Mouse (Mus musculus) forebrain, embryonic 15.5 days (tissue): ENCODE measurements around the gene Rbm38. TPM values are rescaled to one million over a fixed set of nuclear protein-coding genes. Genes with fewer than 3 reads are reported as not detected.

Experiments used
- ATAC-seq: fragments of 200-750 bp; cut with Nextera tagmentation; replicated peaks from 2 replicates; pipeline ENCODE4 v1.8.0; 2017; ENCODE audit warnings: mild to moderate bottlenecking, moderate TSS enrichment, moderate library complexity
- H3K27ac ChIP-seq: fragments of 300-500 bp; sonication (generic); replicated peaks from 2 replicates; pipeline ENCODE4 v1.5.1; 2015; ENCODE audit warnings: mild to moderate bottlenecking, inconsistent platforms
- H3K27me3 ChIP-seq: fragments of 300-500 bp; sonication (generic); 2 replicates; pipeline ENCODE4 v1.6.1; 2015; ENCODE audit warnings: inconsistent platforms
- H3K36me3 ChIP-seq: fragments of 300-500 bp; sonication (generic); 2 replicates; pipeline ENCODE4 v1.6.1; 2015; ENCODE audit warnings: mild to moderate bottlenecking, inconsistent platforms
- H3K4me1 ChIP-seq: fragments of 300-500 bp; sonication (generic); 2 replicates; pipeline ENCODE4 v1.6.1; 2015; ENCODE audit warnings: inconsistent platforms
- H3K4me2 ChIP-seq: fragments of 300-500 bp; sonication (generic); replicated peaks from 2 replicates; pipeline ENCODE4 v1.6.1; 2015; ENCODE audit warnings: mild to moderate bottlenecking, inconsistent platforms
- H3K4me3 ChIP-seq: fragments of 300-500 bp; sonication (generic); 2 replicates; pipeline ENCODE4 v1.5.1; 2015; ENCODE audit warnings: mild to moderate bottlenecking, inconsistent platforms
- H3K9ac ChIP-seq: fragments of 300-500 bp; sonication (generic); replicated peaks from 2 replicates; pipeline ENCODE4 v1.6.1; 2015; ENCODE audit warnings: mild to moderate bottlenecking, inconsistent platforms
- H3K9me3 ChIP-seq: fragments of 300-500 bp; sonication (generic); 2 replicates; pipeline ENCODE4 v1.6.1; 2016; ENCODE audit warnings: inconsistent platforms
- WGBS: fragments of 180-500 bp; shearing (Covaris S2); methylation state at CpG from one replicate; pipeline ENCODE4 v1.1.7; 2015; ENCODE audit warnings: mixed read lengths; 5-methylcytosine and 5-hydroxymethylcytosine counted together
- polyA plus RNA-seq: library from polyadenylated mRNA; unstranded; fragments of >200 nt; fragmentation: Nextera tagmentation; extraction: Ambion mirVana; gene quantifications from 2 replicates; pipeline ENCODE4 v1.2.1, GENCODE M21; 2015

Rbm38 gene
- polyA plus RNA-seq, 1 experiment from 2014 or later = 24.0 TPM

DNA sequence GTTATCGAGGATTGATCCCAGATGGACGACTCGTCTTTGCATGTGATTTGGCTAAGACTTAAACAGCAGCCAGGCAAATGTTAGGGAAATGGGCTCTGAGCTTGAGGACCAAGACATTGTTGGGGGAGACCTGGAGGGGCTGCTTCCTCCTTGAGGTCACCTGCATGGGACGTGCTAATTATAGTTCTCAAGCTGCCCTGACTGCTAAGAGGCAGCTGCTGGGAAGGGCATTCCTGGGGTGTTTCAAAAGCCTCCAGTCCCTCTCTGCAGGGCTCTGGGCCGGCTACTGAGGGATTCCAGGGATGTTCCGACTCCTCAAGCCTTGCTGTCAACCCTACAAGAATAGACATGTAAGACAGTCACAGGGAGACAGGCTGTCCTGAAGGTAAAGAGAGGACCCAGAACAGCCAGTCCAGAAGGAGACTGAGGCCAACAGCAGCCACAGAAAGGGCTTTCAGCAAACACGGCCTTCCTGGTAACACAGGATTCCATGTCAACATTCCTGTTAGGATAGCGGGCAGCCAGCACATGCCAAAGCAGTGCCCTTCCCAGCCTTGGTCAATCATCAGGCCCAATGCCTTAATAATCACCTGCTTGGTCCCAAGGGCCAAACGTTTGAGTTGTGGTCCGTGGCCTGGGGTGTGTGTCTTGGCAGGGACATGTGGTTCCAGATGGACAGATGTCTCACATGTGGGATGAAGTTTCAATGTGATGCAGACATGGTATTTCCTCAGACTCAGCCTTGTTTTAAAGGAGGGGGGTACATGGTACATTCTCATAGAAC is 59.7 kb downstream of the Rbm38 start:
- Histone ChIP-seq H3K36me3 (no peaks in the 10 kb centered on the region), H3K4me2 (no peak overlapping the region), H3K4me3 (no peak overlapping the region), H3K9ac (no peak overlapping the region), H3K4me1 (no peaks in the 10 kb centered on the region), H3K9me3 (no peaks in the 10 kb centered on the region), H3K27ac (no peak overlapping the region), H3K27me3 (no peaks in the 10 kb centered on the region)
- 59% methylated on average over 10 of the region's 10 CpGs for WGBS
- no peak for ATAC-seq

DNA sequence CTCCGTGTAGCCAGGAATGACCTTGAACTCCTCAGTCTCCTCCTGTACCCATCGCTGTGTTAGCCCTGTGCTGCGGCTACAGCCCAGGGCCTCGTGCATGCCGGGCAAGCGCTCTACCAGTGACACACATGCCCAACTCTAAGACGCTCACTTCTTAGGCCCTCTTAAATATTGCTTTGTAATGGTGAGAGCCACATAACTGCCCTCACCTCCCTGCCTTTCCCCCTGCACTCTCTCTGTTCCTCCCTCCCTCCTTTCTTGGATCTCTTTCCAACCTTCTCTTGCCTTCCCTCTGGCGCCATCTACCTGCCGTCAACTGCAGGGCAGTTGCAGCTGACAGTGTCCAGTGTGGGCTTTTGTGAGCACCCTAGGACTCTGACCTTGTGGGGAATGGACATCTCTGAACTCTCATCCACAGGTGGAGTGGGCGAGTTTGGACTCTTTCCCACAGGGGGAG is 60.5 kb downstream of the Rbm38 start:
- peak; percentile 38; the same call in 1 of the 2 replicates for ATAC-seq
- H3K27ac ChIP-seq = no peak overlapping the region
- H3K4me2 ChIP-seq = no peak overlapping the region
- no peak overlapping the region for H3K9ac ChIP-seq
- 37% methylated on average over 10 of the region's 10 CpGs for WGBS
- no peaks in the 10 kb centered on the region for H3K9me3 ChIP-seq
- no peaks in the 10 kb centered on the region for H3K36me3 ChIP-seq
- no peaks in the 10 kb centered on the region for H3K4me1 ChIP-seq
- no peaks in the 10 kb centered on the region for H3K27me3 ChIP-seq
- H3K4me3 ChIP-seq = no peak overlapping the region

DNA sequence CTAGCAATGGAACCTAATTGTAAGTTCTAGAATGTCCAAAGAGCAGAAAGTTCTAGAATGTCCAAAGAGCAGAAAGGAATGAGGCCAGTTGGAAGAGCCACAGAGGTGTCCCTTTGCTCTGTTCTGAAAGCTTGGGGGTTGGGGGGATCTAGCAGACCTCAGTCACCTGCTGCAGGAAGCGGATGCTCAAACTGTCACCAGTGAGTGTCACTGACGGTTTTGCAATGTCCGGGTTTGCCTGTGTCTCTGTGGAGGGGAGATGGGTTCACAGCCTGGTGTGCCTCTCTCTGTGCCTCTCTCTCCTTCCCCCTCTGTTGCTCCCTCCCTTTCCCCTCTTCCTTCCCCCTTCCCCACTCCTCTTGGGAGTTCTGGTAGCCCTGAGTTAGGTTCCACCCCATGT is 62.4 kb downstream of the Rbm38 start:
- H3K4me1 ChIP-seq = no peaks in the 10 kb centered on the region
- H3K27me3 ChIP-seq = no peaks in the 10 kb centered on the region
- H3K9me3 ChIP-seq = no peaks in the 10 kb centered on the region
- H3K27ac ChIP-seq = no peak overlapping the region
- WGBS = 82% methylated on average over 3 of the region's 3 CpGs
- no peak overlapping the region for H3K9ac ChIP-seq
- H3K4me3 ChIP-seq = no peak overlapping the region
- no peak overlapping the region for H3K4me2 ChIP-seq
- no peak for ATAC-seq
- no peaks in the 10 kb centered on the region for H3K36me3 ChIP-seq

DNA sequence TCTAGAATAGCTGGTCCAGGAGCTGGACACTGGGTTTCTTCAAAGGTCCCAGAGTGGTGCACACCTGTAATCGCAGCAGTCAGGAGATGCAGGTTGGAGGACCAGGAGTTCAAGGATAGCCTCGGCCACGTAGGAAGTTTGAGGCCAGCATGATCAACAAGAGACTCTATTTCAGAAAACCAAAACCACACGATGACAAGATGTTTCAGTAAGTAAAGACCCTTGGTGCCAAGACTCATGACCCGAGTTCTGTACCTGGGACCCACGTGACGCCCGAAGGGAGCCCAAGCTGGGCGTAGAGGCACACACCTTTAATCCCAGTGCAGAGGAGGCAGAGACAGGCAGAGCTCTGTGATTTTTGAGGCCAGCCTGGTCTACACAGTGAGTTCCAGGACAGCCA is 62.8 kb downstream of the Rbm38 start:
- 83% methylated on average over 9 of the region's 9 CpGs for WGBS
- ATAC-seq = no peak
- no peak overlapping the region for H3K4me3 ChIP-seq

DNA sequence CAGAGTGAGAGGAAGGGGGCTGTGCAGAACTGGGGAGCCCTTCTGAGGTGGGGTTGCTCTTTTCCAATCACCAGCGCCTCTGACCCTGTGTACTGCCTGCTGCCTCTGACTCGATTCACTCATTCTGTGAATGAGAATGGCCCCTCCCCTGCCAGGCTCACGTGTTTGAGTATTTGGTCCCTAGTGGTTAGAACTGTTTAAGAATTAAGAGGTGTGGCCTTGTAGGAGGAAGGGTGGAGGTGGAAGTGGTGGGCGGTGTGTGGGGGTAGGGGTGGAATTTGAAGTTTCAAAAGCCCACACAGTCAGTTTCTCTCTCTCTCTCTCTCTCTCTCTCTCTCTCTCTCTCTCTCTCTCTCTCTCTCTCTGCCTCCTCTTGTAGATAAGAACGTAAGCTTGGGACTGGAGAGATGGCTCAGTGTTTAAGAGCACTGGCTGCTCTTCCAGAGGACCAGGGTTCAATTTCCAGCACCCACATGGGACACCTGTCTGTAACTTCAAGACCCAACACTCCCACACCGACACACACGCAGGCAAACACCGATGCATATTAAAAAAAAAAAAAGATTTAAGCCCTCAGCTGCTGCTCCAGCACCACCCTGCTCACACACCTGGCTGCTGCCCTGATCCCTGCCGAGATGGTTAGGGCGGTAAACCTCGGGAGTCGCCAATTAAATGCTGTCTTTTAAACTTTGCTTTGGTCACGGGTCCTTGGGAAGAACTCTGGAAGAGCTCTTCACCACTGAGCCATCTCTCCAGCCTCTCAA is 63.6 kb downstream of the Rbm38 start:
- H3K4me2 ChIP-seq = no peak overlapping the region
- no peaks in the 10 kb centered on the region for H3K4me1 ChIP-seq
- WGBS = 19% methylated on average over 13 of the region's 13 CpGs
- no peaks in the 10 kb centered on the region for H3K36me3 ChIP-seq
- no peaks in the 10 kb centered on the region for H3K27me3 ChIP-seq
- no peak overlapping the region for H3K9ac ChIP-seq
- H3K27ac ChIP-seq = no peak overlapping the region
- H3K9me3 ChIP-seq = no peaks in the 10 kb centered on the region
- H3K4me3 ChIP-seq = no peak overlapping the region
- 0 out of 2 replicates have a peak, but pooled peaks have one; percentile 32 for ATAC-seq

More for the DNA sequence above, 62.8 kb downstream of the Rbm38 start:
- H3K4me1 ChIP-seq = no peaks in the 10 kb centered on the region
- no peaks in the 10 kb centered on the region for H3K27me3 ChIP-seq
- no peaks in the 10 kb centered on the region for H3K9me3 ChIP-seq
- H3K36me3 ChIP-seq = no peaks in the 10 kb centered on the region
- no peak overlapping the region for H3K27ac ChIP-seq
- no peak overlapping the region for H3K4me2 ChIP-seq
- H3K9ac ChIP-seq = no peak overlapping the region

Other genes with a start within 250 kb of the Rbm38 start
- 8.4 and 9.5 TPM in 2 replicates for gene Bmp7, start 80.2 kb upstream of the Rbm38 start, polyA plus RNA-seq
- 0.46 and 0.97 TPM in 2 replicates for gene Spo11, start 42.8 kb upstream of the Rbm38 start, polyA plus RNA-seq
- 162 and 163 TPM in 2 replicates for gene Rae1, start 20.4 kb upstream of the Rbm38 start, polyA plus RNA-seq
- 0.06 TPM in 1 of 2 replicates, not detected in the other for gene Ctcfl, start 99.0 kb downstream of the Rbm38 start, polyA plus RNA-seq
- gene Pck1, start 132.6 kb downstream of the Rbm38 start, polyA plus RNA-seq = not detected in 2 replicates
- gene Zbp1, start 198.4 kb downstream of the Rbm38 start, polyA plus RNA-seq = 0.11 and 0.23 TPM in 2 replicates